Mouse (Mus musculus): ENCODE data around the gene Ak6.

DNA sequence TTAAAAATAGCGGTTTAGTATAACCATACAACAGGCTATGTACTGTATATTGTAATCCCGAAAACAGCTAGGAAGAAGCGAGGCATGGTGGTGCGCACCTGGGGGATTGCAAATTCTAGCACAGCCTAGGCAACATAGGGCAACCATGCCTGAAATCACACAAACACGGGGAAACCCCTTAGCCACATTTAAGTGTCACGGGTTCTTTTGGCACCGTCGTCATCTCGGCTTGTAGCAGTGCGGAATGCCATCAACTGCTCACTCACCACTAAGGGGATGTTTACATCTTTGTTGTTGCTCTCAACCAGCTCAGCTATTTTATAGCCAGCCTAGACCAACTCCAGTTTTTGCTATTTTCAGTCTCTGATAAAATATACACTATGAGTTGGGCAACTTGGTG, 48.1 kb downstream of the Ak6 start:
- TF ChIP-seq CTCF (IDR thresholded peaks at IDR 0.05; ENCODE audit: extremely low read depth, insufficient read depth, low read length) = no peak
- TF ChIP-seq POLR2A (IDR thresholded peaks at IDR 0.05; ENCODE audit: extremely low read depth, insufficient read depth, low read length) = no peak

All from cortical plate, adult 2 months (tissue).